Mouse (Mus musculus): ENCODE measurements around the gene Zfp217. TPM values are rescaled to one million over a fixed set of nuclear protein-coding genes. Genes with fewer than 3 reads are reported as not detected.

Zfp217 gene
- polyA plus RNA-seq, 1 experiment from 2014 or later: 3.4 TPM

DNA sequence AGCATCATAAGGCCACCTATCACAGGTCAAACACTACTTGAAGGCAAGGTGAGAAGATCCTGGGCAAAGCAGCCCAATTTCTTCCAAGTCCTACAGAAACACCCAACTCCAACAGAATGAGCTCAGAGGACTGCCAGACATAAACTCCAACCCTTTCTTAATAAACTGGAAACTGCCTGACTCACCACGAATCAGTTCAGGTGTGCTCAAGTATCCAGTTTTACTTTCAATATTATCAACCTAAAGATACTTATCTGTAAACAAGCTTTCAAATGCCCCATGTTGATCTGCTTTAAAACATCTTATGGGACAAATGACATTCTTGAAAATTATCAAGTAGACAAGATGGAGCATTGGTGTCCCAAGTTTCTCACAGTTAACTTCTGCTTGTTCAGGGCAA, 21.6 kb downstream of the Zfp217 start:
- no peak overlapping the region for H3K27ac ChIP-seq (replicated peaks in 1 of 2; ENCODE audit: control insufficient read depth in 1 of 2, insufficient read depth in 1 of 2, low read depth in 2 of 2, low read length in 2 of 2)
- no peaks in the 10 kb centered on the region for H3K9me3 ChIP-seq (ENCODE audit: control insufficient read depth, low read length)
- H3K27me3 ChIP-seq (ENCODE audit: control insufficient read depth, insufficient read depth, low read length): no peaks in the 10 kb centered on the region
- no peak overlapping the region for H3K4me3 ChIP-seq (ENCODE audit: control insufficient read depth in 1 of 2, insufficient read depth in 1 of 2, low read depth in 1 of 2, low read length in 2 of 2)
- no peak for ATAC-seq (ENCODE audit: insufficient number of reproducible peaks, insufficient read depth, low FRiP score, low read depth)
- H3K9ac ChIP-seq (ENCODE audit: low read length): no peak overlapping the region; the same call in 1 of the 2 replicates
- peaks cover 26% of the 10 kb centered on the region; the same call in 1 of the 2 replicates for H3K36me3 ChIP-seq (ENCODE audit: control insufficient read depth, insufficient read depth, low read length)
- H3K4me1 ChIP-seq (ENCODE audit: control insufficient read depth in 2 of 2, insufficient read depth in 2 of 2, low read length in 2 of 2): peaks cover 20 to 55% of the 10 kb centered on the region in 2 experiments
- WGBS: 82% methylated on average over 1 of the region's 1 CpGs
- H3K4me2 ChIP-seq (ENCODE audit: low read length): no peak overlapping the region

DNA sequence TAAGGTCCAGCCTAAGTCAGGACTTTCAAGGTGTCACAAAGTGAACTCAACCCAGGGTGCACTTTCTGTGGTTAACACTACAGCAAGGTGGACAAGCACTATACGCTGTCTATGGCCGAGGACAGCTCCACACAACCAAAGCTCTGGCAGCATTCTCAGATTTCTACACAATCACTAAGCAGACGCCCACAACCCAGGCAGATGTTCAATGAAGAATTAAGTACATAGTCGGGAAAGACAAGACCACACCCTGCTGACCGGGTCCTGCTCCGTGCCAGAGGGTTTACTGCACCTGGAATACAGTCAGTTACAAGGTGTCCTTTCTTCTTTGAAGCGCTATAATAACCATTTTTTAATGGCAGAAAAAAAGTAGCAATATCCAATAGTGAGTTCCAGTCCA, 25.7 kb downstream of the Zfp217 start:
- no peak overlapping the region for H3K4me2 ChIP-seq (ENCODE audit: low read length)
- H3K9ac ChIP-seq (ENCODE audit: low read length): no peak overlapping the region
- H3K36me3 ChIP-seq (ENCODE audit: control insufficient read depth, insufficient read depth, low read length): peaks cover 66% of the 10 kb centered on the region
- no peak for ATAC-seq (ENCODE audit: insufficient number of reproducible peaks, insufficient read depth, low FRiP score, low read depth)
- WGBS: 69% methylated on average over 7 of the region's 7 CpGs
- H3K27me3 ChIP-seq (ENCODE audit: control insufficient read depth, insufficient read depth, low read length): no peaks in the 10 kb centered on the region
- peaks cover 3 to 40% of the 10 kb centered on the region in 2 experiments for H3K4me1 ChIP-seq (ENCODE audit: control insufficient read depth in 2 of 2, insufficient read depth in 2 of 2, low read length in 2 of 2)
- no peak overlapping the region for H3K4me3 ChIP-seq (ENCODE audit: control insufficient read depth in 1 of 2, insufficient read depth in 1 of 2, low read depth in 1 of 2, low read length in 2 of 2)
- H3K9me3 ChIP-seq (ENCODE audit: control insufficient read depth, low read length): no peaks in the 10 kb centered on the region
- no peak overlapping the region for H3K27ac ChIP-seq (replicated peaks in 1 of 2; ENCODE audit: control insufficient read depth in 1 of 2, insufficient read depth in 1 of 2, low read depth in 2 of 2, low read length in 2 of 2)

DNA sequence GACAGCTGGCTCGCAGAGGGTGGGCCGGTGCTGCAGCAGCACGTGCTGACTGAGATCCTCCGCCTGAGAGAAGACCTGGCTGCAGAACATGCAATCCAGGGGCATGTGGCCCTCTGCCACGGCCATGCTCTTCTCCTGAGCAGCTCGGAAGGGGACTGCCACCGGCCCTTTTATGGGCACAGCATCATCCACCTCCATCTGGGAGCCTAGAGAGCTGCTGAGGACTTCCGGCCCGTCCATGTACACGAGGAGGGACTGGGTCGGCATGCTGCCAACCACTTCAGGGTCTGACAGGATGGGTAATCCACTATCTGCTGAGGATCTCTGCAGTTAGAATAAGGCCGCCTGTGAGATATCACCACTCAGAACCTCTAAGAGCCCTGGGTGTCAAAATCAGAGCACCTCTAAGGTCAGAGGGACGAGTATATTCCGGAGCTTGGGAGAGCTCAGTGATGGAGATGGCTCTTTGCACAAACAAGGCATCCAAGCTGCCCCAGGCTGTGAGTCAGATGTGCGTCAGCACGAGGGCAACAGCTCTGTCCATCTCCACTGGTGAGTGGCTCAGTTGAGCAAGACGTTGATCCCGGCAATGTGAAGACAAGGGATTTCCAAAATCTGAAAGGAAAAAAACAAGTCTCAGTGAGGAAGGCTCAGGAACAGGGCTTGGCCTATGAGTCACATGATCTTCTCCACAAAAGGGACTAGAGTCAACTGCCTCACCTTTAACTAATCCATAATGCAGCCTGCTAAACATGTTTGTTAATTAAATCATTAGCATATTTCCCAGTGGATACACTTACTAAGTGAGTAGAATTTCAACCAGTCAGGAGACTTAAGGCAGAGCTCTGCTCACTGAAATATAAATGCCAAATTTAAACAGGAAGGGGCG, 27.5 kb downstream of the Zfp217 start:
- no peak overlapping the region for H3K4me3 ChIP-seq (ENCODE audit: control insufficient read depth in 1 of 2, insufficient read depth in 1 of 2, low read depth in 1 of 2, low read length in 2 of 2)
- peaks cover 0 to 27% of the 10 kb centered on the region in 2 experiments; a peak in 2 of 4 replicates for H3K4me1 ChIP-seq (ENCODE audit: control insufficient read depth in 2 of 2, insufficient read depth in 2 of 2, low read length in 2 of 2)
- no peaks in the 10 kb centered on the region for H3K27me3 ChIP-seq (ENCODE audit: control insufficient read depth, insufficient read depth, low read length)
- H3K4me2 ChIP-seq (ENCODE audit: low read length): no peak overlapping the region
- H3K27ac ChIP-seq (replicated peaks in 1 of 2; ENCODE audit: control insufficient read depth in 1 of 2, insufficient read depth in 1 of 2, low read depth in 2 of 2, low read length in 2 of 2): no peak overlapping the region
- H3K9ac ChIP-seq (ENCODE audit: low read length): no peak overlapping the region
- H3K9me3 ChIP-seq (ENCODE audit: control insufficient read depth, low read length): no peaks in the 10 kb centered on the region
- ATAC-seq (ENCODE audit: insufficient number of reproducible peaks, insufficient read depth, low FRiP score, low read depth): no peak
- WGBS: 76% methylated on average over 19 of the region's 19 CpGs
- peaks cover 73% of the 10 kb centered on the region for H3K36me3 ChIP-seq (ENCODE audit: control insufficient read depth, insufficient read depth, low read length)

DNA sequence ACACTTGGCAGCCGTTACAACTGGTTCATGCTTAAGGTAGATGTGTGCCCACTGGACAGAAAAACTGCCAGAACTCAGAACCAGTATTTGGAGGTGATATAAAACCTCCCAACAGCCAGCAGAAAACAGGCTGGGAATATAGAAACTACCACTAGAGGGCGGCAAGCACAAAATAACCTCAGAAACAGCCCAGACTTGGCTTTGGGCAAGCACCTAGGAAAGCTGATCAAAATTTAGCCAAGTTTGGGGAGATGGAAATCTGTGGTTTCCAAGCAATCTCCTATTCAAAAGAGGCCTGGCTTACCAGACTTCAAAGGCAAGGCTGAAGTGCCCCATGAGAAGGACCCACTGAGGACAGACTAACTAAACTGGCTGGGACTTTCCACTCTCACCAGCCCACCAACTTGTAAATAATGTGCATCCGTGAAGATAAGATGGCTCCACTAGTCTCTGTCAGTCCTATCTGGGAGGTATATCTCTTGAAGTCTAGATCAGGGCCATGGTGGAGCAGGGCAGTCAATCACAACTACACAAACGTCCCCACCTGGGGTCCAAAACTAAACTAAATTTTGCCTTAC, 31.1 kb downstream of the Zfp217 start:
- ATAC-seq (ENCODE audit: insufficient number of reproducible peaks, insufficient read depth, low FRiP score, low read depth): no peak
- WGBS: 31% methylated on average over 4 of the region's 4 CpGs
- Histone ChIP-seq H3K9me3 (ENCODE audit: control insufficient read depth, low read length) (no peaks in the 10 kb centered on the region), H3K4me1 (ENCODE audit: control insufficient read depth in 2 of 2, insufficient read depth in 2 of 2, low read length in 2 of 2) (peaks cover 0 to 18% of the 10 kb centered on the region in 2 experiments; a peak in 2 of 4 replicates), H3K4me2 (ENCODE audit: low read length) (no peak overlapping the region), H3K9ac (ENCODE audit: low read length) (no peak overlapping the region), H3K27ac (replicated peaks in 1 of 2; ENCODE audit: control insufficient read depth in 1 of 2, insufficient read depth in 1 of 2, low read depth in 2 of 2, low read length in 2 of 2) (no peak overlapping the region), H3K27me3 (ENCODE audit: control insufficient read depth, insufficient read depth, low read length) (no peaks in the 10 kb centered on the region), H3K36me3 (ENCODE audit: control insufficient read depth, insufficient read depth, low read length) (peaks cover 87% of the 10 kb centered on the region), H3K4me3 (ENCODE audit: control insufficient read depth in 1 of 2, insufficient read depth in 1 of 2, low read depth in 1 of 2, low read length in 2 of 2) (no peak overlapping the region)

DNA sequence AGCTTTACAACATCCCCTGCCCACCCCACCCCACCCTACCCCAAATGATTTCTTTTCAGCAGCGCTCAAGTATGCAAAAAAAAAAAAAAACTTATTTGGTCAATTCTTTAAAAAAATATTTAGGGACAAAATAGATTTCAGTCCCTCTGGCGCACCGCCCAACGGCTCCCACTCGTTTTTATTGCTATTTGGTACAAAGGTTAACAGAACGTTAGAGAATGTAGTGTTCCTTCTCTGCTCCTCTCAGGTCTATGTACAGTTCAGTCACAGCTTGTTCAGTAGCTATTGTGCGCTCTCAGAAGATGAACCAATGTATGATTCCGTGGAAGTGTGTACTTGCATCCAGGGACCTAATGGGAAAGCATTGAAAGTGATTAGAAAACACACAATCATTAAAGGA, 37.6 kb downstream of the Zfp217 start:
- ATAC-seq (ENCODE audit: insufficient number of reproducible peaks, insufficient read depth, low FRiP score, low read depth): no peak
- Histone ChIP-seq H3K4me3 (ENCODE audit: control insufficient read depth in 1 of 2, insufficient read depth in 1 of 2, low read depth in 1 of 2, low read length in 2 of 2) (no peak overlapping the region), H3K9me3 (ENCODE audit: control insufficient read depth, low read length) (no peaks in the 10 kb centered on the region), H3K27ac (replicated peaks in 1 of 2; ENCODE audit: control insufficient read depth in 1 of 2, insufficient read depth in 1 of 2, low read depth in 2 of 2, low read length in 2 of 2) (no peak overlapping the region), H3K4me1 (ENCODE audit: control insufficient read depth in 2 of 2, insufficient read depth in 2 of 2, low read length in 2 of 2) (0 out of 4 replicates have a peak, but pooled peaks cover 0 to 3% of the 10 kb centered on the region in 2 experiments), H3K27me3 (ENCODE audit: control insufficient read depth, insufficient read depth, low read length) (no peaks in the 10 kb centered on the region), H3K9ac (ENCODE audit: low read length) (no peak overlapping the region), H3K36me3 (ENCODE audit: control insufficient read depth, insufficient read depth, low read length) (peaks cover 97% of the 10 kb centered on the region), H3K4me2 (ENCODE audit: low read length) (no peak overlapping the region)
- WGBS: 87% methylated on average over 8 of the region's 8 CpGs

DNA sequence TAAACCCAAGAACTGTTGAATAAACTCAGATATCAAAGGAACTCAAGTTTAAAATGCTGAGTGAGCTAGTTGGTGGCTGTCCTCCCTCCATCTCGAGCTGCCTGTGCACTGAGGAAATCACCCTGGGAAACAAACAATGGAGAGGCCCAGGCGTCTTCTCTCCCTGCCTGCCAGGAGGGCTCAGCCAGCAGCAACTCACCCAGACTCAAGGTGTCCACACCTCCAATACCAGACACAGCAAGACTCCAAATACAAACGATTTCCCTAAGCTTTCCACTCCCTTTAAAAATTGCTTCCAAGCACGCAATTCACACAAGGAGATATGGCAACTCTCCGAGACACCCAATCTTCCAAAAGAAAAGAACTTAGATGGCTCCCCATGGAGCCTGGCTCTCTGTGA, 38.4 kb downstream of the Zfp217 start:
- peaks cover 90% of the 10 kb centered on the region for H3K36me3 ChIP-seq (ENCODE audit: control insufficient read depth, insufficient read depth, low read length)
- ATAC-seq (ENCODE audit: insufficient number of reproducible peaks, insufficient read depth, low FRiP score, low read depth): no peak
- 62% methylated on average over 5 of the region's 5 CpGs for WGBS

DNA sequence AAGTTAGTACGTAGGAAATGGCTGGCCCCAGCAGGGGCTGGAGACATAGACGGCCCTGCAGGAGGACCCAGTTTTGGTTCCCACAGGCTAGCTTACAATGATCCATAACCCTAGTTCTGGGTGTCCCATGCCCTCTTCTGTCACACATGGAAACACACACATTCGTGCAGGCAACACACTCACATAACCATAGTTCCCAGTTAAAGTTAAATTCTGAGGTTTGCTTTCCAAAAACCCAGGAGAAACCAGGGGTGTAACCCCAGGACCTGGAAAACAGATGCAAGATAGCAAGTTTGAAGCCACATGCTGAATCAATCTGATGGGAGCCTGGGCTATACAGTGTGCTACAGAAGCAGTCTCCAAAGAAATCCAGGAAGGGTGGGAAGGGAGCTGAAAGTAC, 40.1 kb downstream of the Zfp217 start:
- ATAC-seq (ENCODE audit: insufficient number of reproducible peaks, insufficient read depth, low FRiP score, low read depth): no peak
- Histone ChIP-seq H3K9me3 (ENCODE audit: control insufficient read depth, low read length) (no peaks in the 10 kb centered on the region), H3K27me3 (ENCODE audit: control insufficient read depth, insufficient read depth, low read length) (no peaks in the 10 kb centered on the region), H3K4me2 (ENCODE audit: low read length) (no peak overlapping the region), H3K27ac (replicated peaks in 1 of 2; ENCODE audit: control insufficient read depth in 1 of 2, insufficient read depth in 1 of 2, low read depth in 2 of 2, low read length in 2 of 2) (no peak overlapping the region), H3K36me3 (ENCODE audit: control insufficient read depth, insufficient read depth, low read length) (peaks cover 72% of the 10 kb centered on the region), H3K9ac (ENCODE audit: low read length) (no peak overlapping the region), H3K4me3 (ENCODE audit: control insufficient read depth in 1 of 2, insufficient read depth in 1 of 2, low read depth in 1 of 2, low read length in 2 of 2) (no peak overlapping the region), H3K4me1 (ENCODE audit: control insufficient read depth in 2 of 2, insufficient read depth in 2 of 2, low read length in 2 of 2) (0 out of 4 replicates have a peak, but pooled peaks cover 0 to 3% of the 10 kb centered on the region in 2 experiments)
- WGBS: 84% methylated on average over 3 of the region's 3 CpGs

More for the DNA sequence above, 38.4 kb downstream of the Zfp217 start:
- H3K9me3 ChIP-seq (ENCODE audit: control insufficient read depth, low read length): no peaks in the 10 kb centered on the region
- no peak overlapping the region for H3K27ac ChIP-seq (replicated peaks in 1 of 2; ENCODE audit: control insufficient read depth in 1 of 2, insufficient read depth in 1 of 2, low read depth in 2 of 2, low read length in 2 of 2)
- H3K4me3 ChIP-seq (ENCODE audit: control insufficient read depth in 1 of 2, insufficient read depth in 1 of 2, low read depth in 1 of 2, low read length in 2 of 2): no peak overlapping the region
- no peak overlapping the region for H3K9ac ChIP-seq (ENCODE audit: low read length)
- 0 out of 4 replicates have a peak, but pooled peaks cover 0 to 3% of the 10 kb centered on the region in 2 experiments for H3K4me1 ChIP-seq (ENCODE audit: control insufficient read depth in 2 of 2, insufficient read depth in 2 of 2, low read length in 2 of 2)
- no peak overlapping the region for H3K4me2 ChIP-seq (ENCODE audit: low read length)
- H3K27me3 ChIP-seq (ENCODE audit: control insufficient read depth, insufficient read depth, low read length): no peaks in the 10 kb centered on the region
